Mouse (Mus musculus) gastrocnemius, adult 2 months (tissue): ENCODE data around the gene Vps53. TPM values are rescaled to one million over a fixed set of nuclear protein-coding genes. Genes with fewer than 3 reads are reported as not detected.

ENCODE experiments used
- DNase-seq: peaks from one replicate; pipeline ENCODE4 v3.0.0; 2022
- H3K27ac ChIP-seq: fragments of 200-600 bp; 2 replicates; pipeline ENCODE4 v1.8.1; 2022; ENCODE audit warnings: mild to moderate bottlenecking
- H3K4me3 ChIP-seq: fragments of 200-600 bp; 2 replicates; pipeline ENCODE4 v1.8.1; 2022; ENCODE audit warnings: mild to moderate bottlenecking, moderate library complexity
- CTCF ChIP-seq: fragments of 200-600 bp; IDR thresholded peaks from 2 replicates; pipeline ENCODE4 v1.8.1; 2022; ENCODE audit warnings: antibody characterized with exemption, mild to moderate bottlenecking, moderate library complexity
- intact Hi-C: fragments of 180-260 bp; cut with DNase I; formaldehyde crosslinking; loops from one replicate; pipeline ENCODE4 v1.15.1; 2025
- total RNA-seq, 2 experiments: library from RNA; stranded (reverse); gene quantifications; 2 replicates each; pipeline ENCODE4 v1.2.3; 2021

Gene Vps53
- total RNA-seq, 2 experiments from 2014 or later, result 22.0 to 22.1 TPM

DNA sequence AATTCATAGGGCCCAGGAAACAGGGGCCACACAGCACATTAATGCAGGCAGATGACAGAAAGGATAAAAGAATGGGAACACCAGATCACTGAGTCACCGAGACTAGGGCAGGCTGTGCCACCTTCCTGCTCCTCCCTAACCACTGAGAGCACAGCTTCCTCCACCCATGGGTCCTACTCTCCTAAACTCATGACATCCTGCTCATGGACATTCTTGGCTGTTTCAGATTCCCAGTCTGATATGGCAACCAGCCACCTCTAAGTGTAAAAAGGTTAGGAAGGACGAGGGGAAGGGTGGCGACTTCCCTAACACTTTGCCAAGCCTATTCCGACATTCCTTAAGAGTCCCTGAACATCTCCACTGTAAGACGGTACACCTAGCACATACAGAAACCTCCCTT lies 48.6 kb downstream of the Vps53 start:
- intact Hi-C loops, result no loop called here
- Histone ChIP-seq H3K4me3 (no peak overlapping the region), H3K27ac (peak overlapping the region; percentile 80)
- peak; percentile 31 for DNase-seq
- TF ChIP-seq CTCF, result no peak

DNA sequence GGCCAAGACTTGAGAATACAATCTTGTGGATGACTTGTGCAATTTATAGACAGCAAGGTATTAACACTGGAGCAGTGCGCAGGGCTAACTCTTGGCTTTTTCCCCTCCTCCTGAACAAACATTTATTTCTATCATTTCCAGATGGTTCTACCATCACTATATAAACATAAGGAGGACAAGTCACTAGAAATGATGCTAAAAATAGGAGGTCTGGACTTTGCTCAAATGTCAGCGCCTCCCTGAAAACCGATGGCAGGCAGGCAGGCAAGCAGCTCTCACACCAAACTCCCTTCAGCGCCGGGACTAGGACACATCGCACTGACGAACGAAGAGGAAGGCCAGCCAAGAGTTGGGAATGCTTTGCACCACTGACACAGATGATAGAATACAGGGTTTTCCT lies 54.1 kb downstream of the Vps53 start:
- peak; percentile 51 for DNase-seq
- H3K4me3 ChIP-seq, result peak overlapping the region; percentile 37
- no peak for TF ChIP-seq CTCF
- intact Hi-C loops, result no loop called here
- peak overlapping the region; percentile 76 for H3K27ac ChIP-seq

DNA sequence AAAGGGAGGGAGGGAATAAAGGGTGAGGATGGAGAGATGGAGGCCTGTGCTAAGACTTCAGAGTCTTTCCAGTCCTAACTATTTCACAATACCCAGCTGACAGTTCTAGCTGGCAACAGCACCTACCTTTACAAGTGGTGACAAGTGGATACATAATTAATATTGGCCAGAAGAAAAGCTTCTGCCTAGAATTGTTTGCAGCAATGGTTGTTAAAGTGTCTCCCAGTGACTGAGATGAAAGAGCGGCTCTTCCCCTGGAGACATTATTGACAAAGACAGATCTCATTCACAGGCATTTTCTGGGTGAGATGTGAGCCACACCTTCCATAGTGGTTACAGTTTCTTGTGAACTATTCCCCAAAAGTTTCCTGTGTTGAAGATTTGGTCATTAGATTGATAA lies 55.9 kb downstream of the Vps53 start:
- peak overlapping the region; percentile 71 for H3K27ac ChIP-seq
- no peak for DNase-seq
- no peak overlapping the region for H3K4me3 ChIP-seq
- TF ChIP-seq CTCF, result no peak
- intact Hi-C loops, result no loop called here

DNA sequence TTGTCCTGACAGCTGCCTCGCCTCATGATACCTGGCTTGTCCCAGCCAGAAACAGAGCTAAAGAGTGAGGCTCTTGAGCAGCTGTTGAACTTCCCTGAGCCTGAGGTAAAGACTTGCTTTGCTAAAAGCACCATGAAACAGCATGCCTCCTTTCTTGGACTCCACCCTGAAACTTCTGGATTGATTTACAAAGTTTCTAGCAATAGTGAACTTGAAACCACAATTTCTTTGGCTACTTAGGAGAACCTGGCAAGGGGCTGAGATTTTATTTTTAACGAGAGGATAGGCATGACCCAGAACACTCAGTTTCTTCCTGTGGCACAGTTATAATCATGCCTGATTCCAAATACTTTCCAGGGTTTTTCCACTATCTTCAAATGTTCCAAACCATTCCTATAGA lies 56.9 kb downstream of the Vps53 start:
- intact Hi-C loops, result no loop called here
- TF ChIP-seq CTCF, result no peak

DNA sequence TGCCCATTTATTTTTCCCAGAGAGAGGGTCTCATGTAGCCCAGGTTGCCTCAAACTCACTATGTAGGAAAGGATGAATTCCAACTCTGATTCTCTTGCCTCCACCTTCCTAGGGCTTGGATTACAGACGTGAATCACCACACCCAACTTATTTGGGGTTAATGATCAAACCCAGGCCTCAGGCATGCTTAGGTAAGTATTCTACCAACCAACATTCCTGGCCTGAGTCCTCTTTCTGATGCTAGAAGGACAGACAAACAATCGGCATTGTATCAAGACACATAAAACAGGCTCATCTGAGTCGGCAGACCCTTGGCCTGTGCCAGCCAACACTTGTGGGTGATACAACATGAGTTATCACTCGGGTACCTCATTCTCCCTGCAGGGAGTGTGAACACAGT lies 58.4 kb downstream of the Vps53 start:
- intact Hi-C loops, result no loop called here
- no peak for TF ChIP-seq CTCF
- DNase-seq, result no peak
- Histone ChIP-seq H3K27ac (peak overlapping the region; percentile 79), H3K4me3 (no peak overlapping the region)

More for the DNA sequence above, 56.9 kb downstream of the Vps53 start:
- Histone ChIP-seq H3K27ac (peak overlapping the region; percentile 71), H3K4me3 (no peak overlapping the region)
- DNase-seq, result no peak

GRCm38 (mm10) chr11:76120407-76120901 lies 59.0 kb downstream of the Vps53 start:
- no peak for TF ChIP-seq CTCF
- no peak for DNase-seq
- H3K4me3 ChIP-seq, result no peak overlapping the region
- intact Hi-C loops, result no loop called here
- peak overlapping the region; percentile 79 for H3K27ac ChIP-seq

GRCm38 (mm10) chr11:76110416-76110815 lies 69.0 kb downstream of the Vps53 start:
- no peak for DNase-seq
- no peak for TF ChIP-seq CTCF
- intact Hi-C loops, result no loop called here
- Histone ChIP-seq H3K27ac (no peak overlapping the region), H3K4me3 (no peak overlapping the region)

- peak overlapping the region; percentile 56 for H3K27ac ChIP-seq
- peak; percentile 66 for DNase-seq
Measured at GRCm38 (mm10) chr11:76106551-76107496, 72.6 kb downstream of the Vps53 start.

DNA sequence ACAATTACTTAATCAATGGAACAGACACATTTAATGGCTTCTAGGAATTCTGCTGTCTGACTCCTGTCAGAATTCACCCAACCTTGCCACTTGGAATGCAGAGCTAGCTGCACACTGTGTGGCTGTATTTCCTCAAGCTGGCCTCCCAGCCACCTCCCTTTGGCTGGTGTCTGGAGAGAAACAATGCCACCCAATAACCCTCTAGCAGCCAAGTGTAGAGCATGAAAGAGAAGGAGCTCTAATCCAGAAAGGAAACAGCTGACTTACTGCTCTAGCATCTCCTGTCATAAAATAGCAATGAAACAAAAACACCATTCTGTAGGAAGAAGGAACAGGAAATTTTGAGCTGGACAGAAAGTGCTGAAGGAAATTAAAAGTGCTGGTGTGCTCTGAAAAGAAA lies 78.3 kb downstream of the Vps53 start:
- DNase-seq, result no peak
- TF ChIP-seq CTCF, result no peak
- intact Hi-C loops, result loop anchor here (5.0 kb wide), 1 partner anchor 46 kb away; no protein-coding TSS in a partner anchor
- Histone ChIP-seq H3K4me3 (0 out of 2 replicates have a peak overlapping the region, but pooled peaks have one; percentile 30), H3K27ac (peak overlapping the region; percentile 80)

More at GRCm38 (mm10) chr11:76106551-76107496, 72.6 kb downstream of the Vps53 start:
- no peak for TF ChIP-seq CTCF
- intact Hi-C loops, result no loop called here
- H3K4me3 ChIP-seq, result no peak overlapping the region

DNA sequence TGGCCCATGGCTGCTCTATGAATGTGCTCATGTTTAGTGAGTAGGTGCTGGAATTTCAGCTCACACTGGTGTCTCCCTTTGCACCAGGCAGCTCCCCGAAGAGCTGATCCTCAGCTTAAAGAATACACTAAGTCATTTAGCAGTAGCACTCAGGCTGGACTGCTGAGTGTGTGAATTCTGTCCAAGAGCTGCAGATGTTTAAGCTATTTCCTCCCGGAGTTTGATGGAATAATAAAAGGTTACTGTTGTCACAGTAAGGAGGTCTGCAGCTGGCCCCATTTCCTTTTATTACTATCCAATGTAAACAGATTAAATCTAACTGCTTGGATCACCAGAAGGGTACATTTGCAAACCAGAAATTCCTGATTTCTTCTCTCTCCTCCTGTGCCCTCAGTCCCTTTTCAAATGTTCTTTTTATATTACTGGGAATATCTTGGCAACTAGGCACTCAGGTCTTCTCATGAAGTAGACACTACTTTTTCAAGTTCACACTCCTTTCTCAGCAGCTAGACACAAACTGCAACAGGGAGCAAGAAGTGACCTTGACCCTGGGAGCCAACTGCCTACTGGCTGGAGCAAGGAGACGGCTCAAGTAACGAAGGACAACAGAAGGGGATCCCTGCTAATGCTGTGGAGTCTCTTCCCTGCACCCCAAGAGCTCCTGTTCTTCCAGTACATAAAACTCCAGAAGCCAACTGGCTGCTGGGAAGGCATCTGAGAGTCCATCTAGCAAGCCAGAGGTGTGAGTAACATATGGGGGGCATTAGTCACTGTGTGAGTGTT lies 80.1 kb downstream of the Vps53 start:
- H3K4me3 ChIP-seq, result peak overlapping the region; percentile 19
- TF ChIP-seq CTCF, result no peak
- peak overlapping the region; percentile 80 for H3K27ac ChIP-seq
- intact Hi-C loops, result no loop called here
- no peak for DNase-seq

- TF ChIP-seq CTCF, result peak; percentile 32; the same call in 1 of the 2 replicates
- Histone ChIP-seq H3K4me3 (no peak overlapping the region), H3K27ac (no peak overlapping the region)
- intact Hi-C loops, result no loop called here
- no peak for DNase-seq
Measured at GRCm38 (mm10) chr11:76093610-76094009, 85.8 kb downstream of the Vps53 start.

DNA sequence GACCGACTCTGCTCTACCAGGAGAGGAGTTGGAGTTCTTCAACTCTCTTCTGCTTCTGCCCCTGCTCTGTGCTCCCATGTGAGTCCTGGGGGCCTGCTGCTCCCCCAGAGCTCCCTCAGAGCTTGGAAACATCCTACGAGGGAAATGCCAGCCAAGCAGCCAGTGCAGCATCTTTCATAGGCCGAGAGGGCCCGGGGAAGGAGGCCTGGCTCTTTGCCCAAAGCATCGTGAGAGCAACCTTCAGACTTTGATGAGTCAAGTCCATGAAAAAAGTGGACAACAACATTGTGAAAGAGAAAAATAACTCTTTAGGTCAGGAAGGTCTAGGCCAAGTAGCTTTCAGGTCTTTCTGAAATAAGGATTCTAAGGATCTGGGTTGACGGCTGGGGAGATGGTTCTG lies 89.7 kb downstream of the Vps53 start:
- intact Hi-C loops, result loop anchor here (5.0 kb wide), 1 partner anchor 128 kb away; the partner anchor contains the start of genes Dbil5 and Gemin4
- Histone ChIP-seq H3K27ac (no peak overlapping the region), H3K4me3 (no peak overlapping the region)
- TF ChIP-seq CTCF, result no peak
- DNase-seq, result no peak
